Mouse (Mus musculus): ENCODE measurements at regions not wholly inside any gene's neighbourhood (a gene's known extent, or its start where the extent isn't known, plus 50 kb on each side); places are given as distances from the start of the nearest gene placed in this dataset.
A peak's percentile ranks its signal among the peaks of the same experiment; 100 is the strongest.

DNA sequence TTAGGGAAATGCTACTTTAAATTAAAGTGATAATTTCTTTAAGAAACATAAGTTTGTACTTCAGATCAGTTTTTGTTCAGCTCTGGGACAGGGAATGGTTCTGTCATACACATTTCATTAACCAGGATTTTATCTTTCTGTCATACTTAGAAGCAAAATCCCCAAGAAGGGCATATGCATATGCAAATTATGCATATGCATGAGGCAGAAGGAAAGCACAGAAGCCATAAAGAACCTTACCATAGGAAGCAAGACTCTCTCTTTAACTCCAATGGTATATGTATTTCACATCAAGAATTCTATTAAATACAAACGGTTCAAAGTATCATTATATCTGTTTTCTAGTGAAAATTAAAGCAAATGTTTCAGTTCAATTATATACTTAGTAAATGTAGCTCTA lies 381.5 kb downstream of the Kcnj3 start:
- no peak for DNase-seq (ENCODE audit: low spot score)

DNA sequence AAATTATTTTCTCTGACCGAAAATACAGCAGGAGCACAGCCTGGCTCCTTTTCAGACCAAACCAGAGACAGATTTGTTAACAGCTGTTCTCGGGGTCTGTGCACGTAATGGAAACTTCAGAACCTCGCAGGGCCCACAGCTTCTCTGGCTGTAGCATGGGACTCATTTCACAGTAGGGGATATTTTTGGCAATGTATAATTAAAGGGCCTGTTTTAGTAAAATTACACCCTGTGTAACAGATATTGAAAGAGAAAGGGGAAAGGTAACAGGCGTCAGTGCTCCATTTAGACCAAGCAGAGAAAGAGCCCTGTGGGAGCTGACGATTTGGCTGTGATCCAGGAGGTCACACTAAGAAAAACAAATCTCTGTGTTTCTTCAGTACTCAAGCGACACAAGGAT lies 382.4 kb downstream of the Kcnj3 start:
- no peak for DNase-seq (ENCODE audit: low spot score)

DNA sequence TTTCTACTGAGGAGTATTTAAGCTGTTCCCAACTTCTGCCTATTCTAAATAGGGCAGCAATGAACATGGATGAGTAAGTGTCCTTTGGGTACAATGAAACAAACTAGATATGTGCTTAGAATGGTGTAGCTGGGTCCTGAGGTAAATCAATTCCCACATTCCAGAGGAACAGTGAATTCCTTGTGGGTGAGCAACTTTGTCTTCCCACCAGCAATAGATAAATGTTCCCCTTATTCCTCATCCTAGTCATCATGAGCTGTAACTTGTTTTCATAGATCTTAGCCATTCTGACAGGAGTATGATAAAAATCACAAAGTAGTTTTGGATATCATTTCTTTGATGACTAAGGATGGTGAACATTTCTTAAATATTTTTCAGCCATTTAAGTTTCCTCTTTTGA lies 387.0 kb downstream of the Kcnj3 start:
- DNase-seq (ENCODE audit: low spot score): no peak

DNA sequence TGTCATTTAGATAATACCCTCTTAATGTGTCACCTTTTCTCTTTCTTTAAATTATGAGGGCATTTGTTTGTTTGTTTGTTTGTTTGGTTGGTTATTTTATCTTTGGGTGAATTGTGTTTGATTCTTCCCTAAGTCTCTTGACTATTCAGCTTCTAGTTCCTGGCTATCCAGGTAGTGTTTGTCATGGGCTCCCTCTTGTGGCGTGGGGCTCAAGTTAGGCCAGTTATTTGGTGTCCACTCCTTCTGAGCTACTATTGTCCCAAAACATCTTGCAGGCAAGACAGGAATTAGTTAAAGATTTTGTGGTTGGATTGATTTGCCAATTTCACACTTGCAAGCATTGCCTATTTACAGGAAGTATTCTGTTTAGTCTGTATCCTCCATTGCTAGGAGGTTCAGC lies 405.8 kb downstream of the Kcnj3 start:
- DNase-seq (ENCODE audit: low spot score): peak; percentile 3

DNA sequence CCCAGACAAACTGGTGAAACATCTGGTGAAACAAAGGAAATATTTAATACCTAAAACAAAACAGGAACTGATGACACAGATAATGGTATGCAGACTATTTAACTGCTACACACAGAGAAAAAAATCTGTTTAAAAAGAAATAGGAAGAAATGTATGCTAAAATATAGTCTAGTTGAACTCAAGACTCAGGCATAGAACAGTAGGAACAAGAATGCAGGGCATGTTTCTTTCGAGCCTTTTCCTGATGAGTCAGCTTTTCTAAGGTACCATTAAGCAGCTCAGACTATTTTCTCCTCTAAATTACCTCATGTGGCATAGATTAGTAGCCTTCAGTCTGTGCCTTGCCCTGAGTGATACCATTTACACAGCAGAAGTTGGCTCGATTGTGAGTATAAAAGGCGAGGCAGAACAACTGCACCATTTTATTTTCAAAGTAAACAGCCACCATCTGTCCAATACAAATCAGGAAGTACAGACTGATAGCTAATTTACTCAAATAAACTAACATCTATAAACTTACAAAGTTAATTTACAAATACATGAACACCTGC lies 411.1 kb downstream of the Kcnj3 start:
- DNase-seq (ENCODE audit: low spot score): no peak

- no peak for DNase-seq (ENCODE audit: low spot score)
These were observed 426.7 kb downstream of the Kcnj3 start for GRCm38 (mm10) chr2:55862479-55862878.

GRCm38 (mm10) chr2:55889976-55890375 lies 454.2 kb downstream of the Kcnj3 start:
- no peak for DNase-seq (ENCODE audit: low spot score)

GRCm38 (mm10) chr2:55892821-55893535 lies 457.2 kb downstream of the Kcnj3 start:
- DNase-seq (ENCODE audit: low spot score): no peak

- DNase-seq (ENCODE audit: low spot score): no peak
These were observed 484.5 kb downstream of the Kcnj3 start for GRCm38 (mm10) chr2:55920294-55920693.
